Mouse (Mus musculus): ENCODE measurements at regions not wholly inside any gene's neighbourhood (a gene's known extent, or its start where the extent isn't known, plus 50 kb on each side); places are given as distances from the start of the nearest gene placed in this dataset.

GRCm38 (mm10) chr8:46934254-46934653, 52.4 kb upstream of the Enpp6 start:
- Histone ChIP-seq H3K4me3 (ENCODE audit: low read depth, low read length) (no peak overlapping the region), H3K27me3 (ENCODE audit: control insufficient read depth, insufficient read depth, low read length) (no peaks in the 10 kb centered on the region), H3K4me1 (ENCODE audit: control insufficient read depth, insufficient read depth, insufficient read length, low read length) (peaks cover 3% of the 10 kb centered on the region; the same call in 1 of the 2 replicates), H3K27ac (ENCODE audit: insufficient read depth, low read depth, low read length) (peak overlapping the region; percentile 44), H3K36me3 (ENCODE audit: control insufficient read depth, insufficient read depth, low read length) (no peaks in the 10 kb centered on the region)
- no peak for TF ChIP-seq CTCF (IDR thresholded peaks at IDR 0.05; ENCODE audit: extremely low read depth, insufficient read length, insufficient replicate concordance, low read depth, low read length)
- TF ChIP-seq POLR2A (IDR thresholded peaks at IDR 0.05; ENCODE audit: low read depth, low read length) = no peak
- 81% methylated on average over 9 of the region's 9 CpGs for WGBS

GRCm38 (mm10) chr8:46934898-46935297, 51.8 kb upstream of the Enpp6 start:
- WGBS = 51% methylated on average over 9 of the region's 9 CpGs
- Histone ChIP-seq H3K36me3 (ENCODE audit: control insufficient read depth, insufficient read depth, low read length) (no peaks in the 10 kb centered on the region), H3K27me3 (ENCODE audit: control insufficient read depth, insufficient read depth, low read length) (no peaks in the 10 kb centered on the region), H3K4me3 (ENCODE audit: low read depth, low read length) (no peak overlapping the region), H3K4me1 (ENCODE audit: control insufficient read depth, insufficient read depth, insufficient read length, low read length) (peaks cover 3% of the 10 kb centered on the region; the same call in 1 of the 2 replicates), H3K27ac (ENCODE audit: insufficient read depth, low read depth, low read length) (peak overlapping the region; percentile 44)
- TF ChIP-seq POLR2A (IDR thresholded peaks at IDR 0.05; ENCODE audit: low read depth, low read length) (no peak), CTCF (IDR thresholded peaks at IDR 0.05; ENCODE audit: extremely low read depth, insufficient read length, insufficient replicate concordance, low read depth, low read length) (peak; percentile 83; the same call in 1 of the 2 replicates)

GRCm38 (mm10) chr8:46936039-46936438, 50.6 kb upstream of the Enpp6 start:
- WGBS = 72% methylated on average over 8 of the region's 8 CpGs
- no peaks in the 10 kb centered on the region for H3K36me3 ChIP-seq (ENCODE audit: control insufficient read depth, insufficient read depth, low read length)
- TF ChIP-seq POLR2A (IDR thresholded peaks at IDR 0.05; ENCODE audit: low read depth, low read length) (no peak), CTCF (IDR thresholded peaks at IDR 0.05; ENCODE audit: extremely low read depth, insufficient read length, insufficient replicate concordance, low read depth, low read length) (no peak)
- H3K27me3 ChIP-seq (ENCODE audit: control insufficient read depth, insufficient read depth, low read length) = no peaks in the 10 kb centered on the region
- H3K27ac ChIP-seq (ENCODE audit: insufficient read depth, low read depth, low read length) = no peak overlapping the region
- H3K4me3 ChIP-seq (ENCODE audit: low read depth, low read length) = no peak overlapping the region
- H3K4me1 ChIP-seq (ENCODE audit: control insufficient read depth, insufficient read depth, insufficient read length, low read length) = peaks cover 3% of the 10 kb centered on the region; the same call in 1 of the 2 replicates

All from small intestine, adult 2 months (tissue).